Mouse (Mus musculus): ENCODE measurements around the gene Spsb1. TPM values are rescaled to one million over a fixed set of nuclear protein-coding genes. Genes with fewer than 3 reads are reported as not detected.

Spsb1 gene
- polyA plus RNA-seq, 1 experiment from 2014 or later: 4.0 TPM

DNA sequence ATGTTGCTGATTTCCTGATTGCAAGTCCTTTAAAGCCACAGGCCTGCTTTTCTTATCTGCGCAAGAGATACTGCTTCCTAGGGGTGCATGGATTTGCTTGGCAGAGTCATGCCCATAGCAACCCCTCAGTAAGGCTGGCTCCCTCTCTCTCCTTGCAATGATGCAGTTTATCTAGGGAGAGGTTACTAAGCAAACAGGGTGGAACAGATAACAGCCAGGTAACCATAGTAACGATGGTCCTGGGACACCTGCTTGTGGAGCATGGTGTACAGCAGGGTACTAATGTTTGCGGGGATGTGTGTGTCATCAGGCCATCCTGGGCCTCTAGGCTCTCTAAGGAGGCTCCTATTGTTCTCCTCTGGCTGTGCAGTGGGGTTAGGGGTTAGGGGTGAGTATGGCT lies 97.2 kb downstream of the Spsb1 start:
- Histone ChIP-seq H3K27me3 (0 out of 2 replicates have a peak, but pooled peaks cover 3% of the 10 kb centered on the region), H3K9me3 (no peaks in the 10 kb centered on the region), H3K4me2 (replicated peaks) (no peak overlapping the region), H3K36me3 (no peaks in the 10 kb centered on the region), H3K27ac (no peak overlapping the region), H3K9ac (replicated peaks) (no peak overlapping the region), H3K4me1 (replicated peaks) (peaks cover 22% of the 10 kb centered on the region), H3K4me3 (replicated peaks) (no peak overlapping the region)
- WGBS: 64% methylated on average over 3 of the region's 3 CpGs
- no peak; the same call in 1 of the 2 replicates for ATAC-seq

- 80% methylated on average over 19 of the region's 19 CpGs for WGBS
- Histone ChIP-seq H3K4me1 (replicated peaks) (peaks cover 22% of the 10 kb centered on the region), H3K4me3 (replicated peaks) (no peak overlapping the region), H3K36me3 (no peaks in the 10 kb centered on the region), H3K27ac (no peak overlapping the region), H3K27me3 (0 out of 2 replicates have a peak, but pooled peaks cover 3% of the 10 kb centered on the region), H3K9me3 (no peaks in the 10 kb centered on the region), H3K9ac (replicated peaks) (no peak overlapping the region), H3K4me2 (replicated peaks) (no peak overlapping the region)
- ATAC-seq: no peak
Measured at GRCm38 (mm10) chr4:149855892-149856807, 98.7 kb downstream of the Spsb1 start.

GRCm38 (mm10) chr4:149855180-149855891 lies 99.5 kb downstream of the Spsb1 start:
- 0 out of 2 replicates have a peak, but pooled peaks cover 3% of the 10 kb centered on the region for H3K27me3 ChIP-seq
- no peak overlapping the region for H3K9ac ChIP-seq (replicated peaks)

GRCm38 (mm10) chr4:149854770-149855169 lies 100.1 kb downstream of the Spsb1 start:
- H3K4me2 ChIP-seq (replicated peaks): peak overlapping the region; percentile 57
- H3K9ac ChIP-seq (replicated peaks): peak overlapping the region; percentile 45; the same call in 1 of the 2 replicates
- H3K4me3 ChIP-seq (replicated peaks): peak overlapping the region; percentile 35
- 63% methylated on average over 9 of the region's 9 CpGs for WGBS
- 0 out of 2 replicates have a peak, but pooled peaks cover 3% of the 10 kb centered on the region for H3K27me3 ChIP-seq
- H3K4me1 ChIP-seq (replicated peaks): peaks cover 22% of the 10 kb centered on the region
- ATAC-seq: peak; percentile 57
- H3K27ac ChIP-seq: peak overlapping the region; percentile 37; the same call in 1 of the 2 replicates
- no peaks in the 10 kb centered on the region for H3K36me3 ChIP-seq
- no peaks in the 10 kb centered on the region for H3K9me3 ChIP-seq

More at GRCm38 (mm10) chr4:149855180-149855891, 99.5 kb downstream of the Spsb1 start:
- H3K36me3 ChIP-seq: no peaks in the 10 kb centered on the region
- ATAC-seq: no peak
- H3K4me3 ChIP-seq (replicated peaks): no peak overlapping the region
- H3K4me1 ChIP-seq (replicated peaks): peaks cover 22% of the 10 kb centered on the region
- WGBS: 55% methylated on average over 10 of the region's 10 CpGs
- H3K27ac ChIP-seq: no peak overlapping the region
- no peak overlapping the region for H3K4me2 ChIP-seq (replicated peaks)
- H3K9me3 ChIP-seq: no peaks in the 10 kb centered on the region

GRCm38 (mm10) chr4:149854301-149854708 lies 100.5 kb downstream of the Spsb1 start:
- no peaks in the 10 kb centered on the region for H3K9me3 ChIP-seq
- no peaks in the 10 kb centered on the region for H3K36me3 ChIP-seq
- H3K27ac ChIP-seq: peak overlapping the region; percentile 37; the same call in 1 of the 2 replicates
- H3K9ac ChIP-seq (replicated peaks): peak overlapping the region; percentile 45; the same call in 1 of the 2 replicates
- H3K4me1 ChIP-seq (replicated peaks): peaks cover 22% of the 10 kb centered on the region
- peak; percentile 92 for ATAC-seq
- H3K4me2 ChIP-seq (replicated peaks): peak overlapping the region; percentile 57
- H3K4me3 ChIP-seq (replicated peaks): peak overlapping the region; percentile 35
- H3K27me3 ChIP-seq: 0 out of 2 replicates have a peak, but pooled peaks cover 3% of the 10 kb centered on the region
- WGBS: 1% methylated on average over 21 of the region's 21 CpGs

- Histone ChIP-seq H3K4me2 (replicated peaks) (peak overlapping the region; percentile 57), H3K4me1 (replicated peaks) (peaks cover 22% of the 10 kb centered on the region), H3K27ac (no peak overlapping the region), H3K4me3 (replicated peaks) (peak overlapping the region; percentile 35), H3K36me3 (no peaks in the 10 kb centered on the region), H3K27me3 (0 out of 2 replicates have a peak, but pooled peaks cover 3% of the 10 kb centered on the region), H3K9me3 (no peaks in the 10 kb centered on the region), H3K9ac (replicated peaks) (no peak overlapping the region)
- 69% methylated on average over 4 of the region's 4 CpGs for WGBS
- peak; percentile 22; the same call in 1 of the 2 replicates for ATAC-seq
Measured at GRCm38 (mm10) chr4:149853698-149854284, 101.1 kb downstream of the Spsb1 start.

DNA sequence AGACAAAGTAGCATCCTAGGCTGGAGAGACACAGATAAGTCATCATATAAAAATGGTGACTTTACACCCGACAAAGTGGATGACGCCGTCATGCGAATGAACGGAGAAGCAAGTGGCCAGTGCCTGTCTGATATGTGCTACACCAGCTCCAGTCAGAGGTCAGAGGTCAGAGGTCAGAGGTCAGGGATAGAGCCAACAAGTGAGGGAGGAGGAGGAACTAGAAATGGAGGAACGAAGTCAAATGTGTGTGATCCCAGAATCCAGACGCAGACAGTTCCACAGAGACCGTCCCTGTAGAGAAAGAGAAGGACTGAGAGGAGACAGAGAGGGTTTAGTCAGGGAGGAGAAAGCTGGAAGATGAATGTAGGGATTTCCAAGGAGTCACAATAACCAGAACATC lies 103.3 kb downstream of the Spsb1 start:
- Histone ChIP-seq H3K27ac (no peak overlapping the region), H3K9ac (replicated peaks) (no peak overlapping the region), H3K9me3 (no peaks in the 10 kb centered on the region), H3K4me1 (replicated peaks) (peaks cover 16% of the 10 kb centered on the region), H3K4me3 (replicated peaks) (no peak overlapping the region), H3K27me3 (no peaks in the 10 kb centered on the region), H3K4me2 (replicated peaks) (no peak overlapping the region), H3K36me3 (no peaks in the 10 kb centered on the region)
- 81% methylated on average over 8 of the region's 8 CpGs for WGBS
- ATAC-seq: no peak

- no peaks in the 10 kb centered on the region for H3K9me3 ChIP-seq
- peaks cover 16% of the 10 kb centered on the region for H3K4me1 ChIP-seq (replicated peaks)
- 67% methylated on average over 10 of the region's 10 CpGs for WGBS
- no peak for ATAC-seq
- no peak overlapping the region for H3K9ac ChIP-seq (replicated peaks)
- no peak overlapping the region for H3K4me2 ChIP-seq (replicated peaks)
- no peak overlapping the region for H3K4me3 ChIP-seq (replicated peaks)
- H3K36me3 ChIP-seq: no peaks in the 10 kb centered on the region
- H3K27me3 ChIP-seq: no peaks in the 10 kb centered on the region
- H3K27ac ChIP-seq: no peak overlapping the region
Measured at GRCm38 (mm10) chr4:149850674-149851073, 104.2 kb downstream of the Spsb1 start.

- H3K9ac ChIP-seq (replicated peaks): no peak overlapping the region
- no peaks in the 10 kb centered on the region for H3K27me3 ChIP-seq
- peaks cover 13% of the 10 kb centered on the region for H3K4me1 ChIP-seq (replicated peaks)
- H3K36me3 ChIP-seq: no peaks in the 10 kb centered on the region
- no peak overlapping the region for H3K4me3 ChIP-seq (replicated peaks)
- no peak overlapping the region for H3K4me2 ChIP-seq (replicated peaks)
- no peaks in the 10 kb centered on the region for H3K9me3 ChIP-seq
- no peak for ATAC-seq
- 89% methylated on average over 7 of the region's 7 CpGs for WGBS
- no peak overlapping the region for H3K27ac ChIP-seq
Measured at GRCm38 (mm10) chr4:149850045-149850444, 104.8 kb downstream of the Spsb1 start.

DNA sequence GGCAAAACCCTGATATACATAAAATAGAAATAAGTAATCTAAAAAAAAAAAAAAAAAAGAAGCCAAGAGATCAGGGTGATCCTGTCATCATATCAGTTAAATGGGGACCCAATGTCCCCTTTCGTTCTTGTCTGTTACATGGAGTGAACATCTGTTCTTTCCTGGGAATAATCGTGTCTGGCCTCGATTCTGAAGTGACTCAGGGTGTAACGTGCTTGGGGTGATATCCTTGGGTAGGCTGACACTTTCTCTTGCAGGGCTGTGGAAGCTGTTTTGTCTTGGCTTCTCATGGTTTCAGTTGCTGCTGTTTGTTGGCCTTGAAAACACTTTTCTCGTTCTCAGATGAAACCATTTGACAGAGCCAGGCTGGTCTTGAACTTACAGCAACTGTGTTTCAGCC lies 105.8 kb downstream of the Spsb1 start:
- WGBS: 82% methylated on average over 5 of the region's 5 CpGs
- Histone ChIP-seq H3K27ac (no peak overlapping the region), H3K36me3 (no peaks in the 10 kb centered on the region), H3K4me3 (replicated peaks) (no peak overlapping the region), H3K27me3 (no peaks in the 10 kb centered on the region), H3K4me1 (replicated peaks) (peaks cover 5% of the 10 kb centered on the region; the same call in 1 of the 2 replicates), H3K9me3 (no peaks in the 10 kb centered on the region), H3K4me2 (replicated peaks) (no peak overlapping the region), H3K9ac (replicated peaks) (no peak overlapping the region)
- no peak for ATAC-seq

- Histone ChIP-seq H3K36me3 (no peaks in the 10 kb centered on the region), H3K4me1 (replicated peaks) (no peaks in the 10 kb centered on the region), H3K9me3 (no peaks in the 10 kb centered on the region), H3K27ac (no peak overlapping the region), H3K9ac (replicated peaks) (no peak overlapping the region), H3K4me3 (replicated peaks) (no peak overlapping the region), H3K27me3 (no peaks in the 10 kb centered on the region), H3K4me2 (replicated peaks) (no peak overlapping the region)
- WGBS: 87% methylated on average over 22 of the region's 22 CpGs
- no peak for ATAC-seq
Measured at GRCm38 (mm10) chr4:149846861-149847631, 107.8 kb downstream of the Spsb1 start.

All from midbrain, embryonic 13.5 days (tissue).